Mouse (Mus musculus) spleen, postnatal 14 days (tissue): Measurements from ENCODE around the gene Zcchc10.
"Not testable (repeated sequence)": the region's sequence is repeated elsewhere in the genome, so short reads cannot be mapped to it uniquely, and the experiment has no call there.

Source experiments
- DNase-seq, 2 experiments: peaks; one replicate each; pipeline ENCODE4 v3.0.0; 2021 to 2022; ENCODE audit warnings: low spot score in 2 of 2

The Zcchc10 gene

GRCm38 (mm10) chr11:53324512-53324968, at the start of gene Zcchc10:
Gene Zcchc10, plus strand, starts transcription at chr11:53324679.
- peak; percentile 77 to 87 for DNase-seq

- DNase-seq = no peak
Measured at GRCm38 (mm10) chr11:53275358-53275757, 49.1 kb upstream of the Zcchc10 start.

- DNase-seq = no peak
Measured at GRCm38 (mm10) chr11:53278411-53278810, 46.1 kb upstream of the Zcchc10 start.

GRCm38 (mm10) chr11:53285885-53286284, 38.6 kb upstream of the Zcchc10 start:
- DNase-seq = no peak

GRCm38 (mm10) chr11:53290187-53290586, 34.3 kb upstream of the Zcchc10 start:
- DNase-seq = not testable (repeated sequence)

GRCm38 (mm10) chr11:53290871-53291270, 33.6 kb upstream of the Zcchc10 start:
- no peak for DNase-seq

- DNase-seq = no peak
Measured at GRCm38 (mm10) chr11:53294441-53294840, 30.0 kb upstream of the Zcchc10 start.

- no peak for DNase-seq
Measured at GRCm38 (mm10) chr11:53296880-53297279, 27.6 kb upstream of the Zcchc10 start.

- no peak for DNase-seq
Measured at GRCm38 (mm10) chr11:53297947-53298860, 26.3 kb upstream of the Zcchc10 start.

GRCm38 (mm10) chr11:53299551-53300329, 24.7 kb upstream of the Zcchc10 start:
- peak; percentile 25 to 47 for DNase-seq

- peak; percentile 92 to 95 for DNase-seq
Measured at GRCm38 (mm10) chr11:53300330-53301166, 23.9 kb upstream of the Zcchc10 start, which contains the start of gene Hspa4. Gene Hspa4, minus strand, starts transcription at chr11:53300457.

GRCm38 (mm10) chr11:53301167-53301515, 23.3 kb upstream of the Zcchc10 start:
- no peak for DNase-seq

GRCm38 (mm10) chr11:53304044-53304840, 20.2 kb upstream of the Zcchc10 start:
- no peak for DNase-seq

- no peak for DNase-seq
Measured at GRCm38 (mm10) chr11:53306965-53307364, 17.5 kb upstream of the Zcchc10 start.

GRCm38 (mm10) chr11:53307558-53308065, 16.9 kb upstream of the Zcchc10 start:
- DNase-seq = no peak

- no peak for DNase-seq
Measured at GRCm38 (mm10) chr11:53308251-53308864, 16.1 kb upstream of the Zcchc10 start.

- DNase-seq = no peak
Measured at GRCm38 (mm10) chr11:53308884-53309310, 15.6 kb upstream of the Zcchc10 start.

- no peak for DNase-seq
Measured at GRCm38 (mm10) chr11:53311385-53311784, 13.1 kb upstream of the Zcchc10 start.

GRCm38 (mm10) chr11:53312823-53313222, 11.7 kb upstream of the Zcchc10 start:
- not testable (repeated sequence) for DNase-seq

- DNase-seq = no peak
Measured at GRCm38 (mm10) chr11:53314770-53315173, 9.7 kb upstream of the Zcchc10 start.
